In genomic region chr2:59993190-59993535, GRCm38 (mm10) we compare ENCODE assay signal across 13 mouse cellular contexts.
A peak's percentile ranks its signal among the peaks of the same experiment; 100 is the strongest.
DNase-seq lines count a peak whose midpoint lies in the region; ATAC-seq lines count a peak whose summit lies in the region.
"Had no signal": no experiment of that assay in that cellular context is flagged by ENCODE, and none has a peak within 500 bp of the region (broad histone marks: within the 10 kb centered on the region; RNA-seq: fewer than 3 reads in every experiment).

No protein-coding gene starts in this region.

- peaks cover 5% of the 10 kb centered on the region; the same call in 1 of the 2 replicates for H3K4me1 ChIP-seq in kidney, embryonic 16.5 days (ENCODE audit: insufficient read depth, low read length)
- peaks cover 18% of the 10 kb centered on the region for H3K4me1 ChIP-seq in hindbrain, embryonic 13.5 days (replicated peaks)
- peaks cover 11% of the 10 kb centered on the region for H3K4me1 ChIP-seq in limb, embryonic 15.5 days

- H3K27ac ChIP-seq in kidney, embryonic 16.5 days (ENCODE audit: low read length): peak overlapping the region; percentile 73
- H3K27ac ChIP-seq in hindbrain, embryonic 13.5 days: peak overlapping the region; percentile 64
- 0 out of 2 replicates have a peak overlapping the region, but pooled peaks have one; percentile 7 for H3K27ac ChIP-seq in limb, embryonic 15.5 days

- H3K9me3 ChIP-seq in kidney, embryonic 16.5 days (ENCODE audit: low read length): no peaks in the 10 kb centered on the region
- no peaks in the 10 kb centered on the region for H3K9me3 ChIP-seq in hindbrain, embryonic 13.5 days
- H3K9me3 ChIP-seq in limb, embryonic 15.5 days: no peaks in the 10 kb centered on the region
- H3K9me3 ChIP-seq: megakaryocyte, embryonic 14.5 days had no signal

- ATAC-seq in kidney, embryonic 16.5 days (ENCODE audit: low FRiP score, low TSS enrichment): no peak
- no peak for ATAC-seq in hindbrain, embryonic 13.5 days (ENCODE audit: low FRiP score)
- ATAC-seq in limb, embryonic 15.5 days (ENCODE audit: insufficient number of reproducible peaks, low FRiP score, low TSS enrichment, low read depth): no peak
- ATAC-seq: forebrain, embryonic 14.5 days; inflammation-experienced regulatory T-cells, adult 6 months had no signal

- H3K9ac ChIP-seq in kidney, embryonic 16.5 days (replicated peaks; ENCODE audit: low read length): 0 out of 2 replicates have a peak overlapping the region, but pooled peaks have one; percentile 35
- no peak overlapping the region for H3K9ac ChIP-seq in hindbrain, embryonic 13.5 days
- no peak overlapping the region for H3K9ac ChIP-seq in limb, embryonic 15.5 days

- peak; percentile 45 for DNase-seq in embryo, embryonic 10 days (ENCODE audit: low spot score)
- no peak for DNase-seq in embryo, embryonic 10.5 days (ENCODE audit: low spot score)
- no peak for DNase-seq in kidney, adult 18-20 months
- no peak for DNase-seq in spleen, postnatal 10 days (ENCODE audit: low spot score in 2 of 2)
- no peak for DNase-seq in adrenal gland, postnatal 25 days
- DNase-seq: adrenal gland, postnatal 10 days; cerebellum, postnatal 10 days had no signal

- no peak overlapping the region for H3K4me2 ChIP-seq in kidney, embryonic 16.5 days (replicated peaks; ENCODE audit: low read depth, low read length)
- no peak overlapping the region for H3K4me2 ChIP-seq in hindbrain, embryonic 13.5 days
- H3K4me2 ChIP-seq in limb, embryonic 15.5 days: no peak overlapping the region

- 56% methylated on average over 3 of the region's 3 CpGs for WGBS in kidney, embryonic 16.5 days
- 54% methylated on average over 3 of the region's 3 CpGs for WGBS in hindbrain, embryonic 13.5 days
- 51% methylated on average over 3 of the region's 3 CpGs for WGBS in limb, embryonic 15.5 days

- H3K4me3 ChIP-seq in kidney, embryonic 16.5 days (ENCODE audit: low read length): no peak overlapping the region
- H3K4me3 ChIP-seq in hindbrain, embryonic 13.5 days: no peak overlapping the region
- H3K4me3 ChIP-seq in limb, embryonic 15.5 days: no peak overlapping the region
- H3K4me3 ChIP-seq: megakaryocyte, embryonic 14.5 days had no signal

- H3K36me3 ChIP-seq in kidney, embryonic 16.5 days (ENCODE audit: insufficient read depth, low read length): 0 out of 2 replicates have a peak, but pooled peaks cover 3% of the 10 kb centered on the region
- peaks cover 3% of the 10 kb centered on the region; the same call in 1 of the 2 replicates for H3K36me3 ChIP-seq in hindbrain, embryonic 13.5 days
- no peaks in the 10 kb centered on the region for H3K36me3 ChIP-seq in limb, embryonic 15.5 days

- no peaks in the 10 kb centered on the region for H3K27me3 ChIP-seq in kidney, embryonic 16.5 days (ENCODE audit: insufficient read depth, low read length)
- H3K27me3 ChIP-seq in hindbrain, embryonic 13.5 days: no peaks in the 10 kb centered on the region
- no peaks in the 10 kb centered on the region for H3K27me3 ChIP-seq in limb, embryonic 15.5 days
- H3K27me3 ChIP-seq: megakaryocyte, embryonic 14.5 days had no signal

Comparison
In these comparisons a context has a peak if more than half of its experiments do, and no peak if none do; other contexts are left out.
1. H3K27ac ChIP-seq: peak in every context shown above with its lines; median percentile 73 in kidney, embryonic 16.5 days; 64 in hindbrain, embryonic 13.5 days; 7 in limb, embryonic 15.5 days.